Mouse (Mus musculus) lung, embryonic 16.5 days (tissue): ENCODE data around the gene Smarcd2. TPM values are rescaled to one million over a fixed set of nuclear protein-coding genes. Genes with fewer than 3 reads are reported as not detected.
A peak's percentile ranks its signal among the peaks of the same experiment; 100 is the strongest.
"Not testable (repeated sequence)": the region's sequence is repeated elsewhere in the genome, so short reads cannot be mapped to it uniquely, and the experiment has no call there.

Experiments
- ATAC-seq: fragments of 200-750 bp; cut with Nextera tagmentation; 2 replicates; pipeline ENCODE4 v1.8.0; 2017; ENCODE audit warnings: low read depth, mild to moderate bottlenecking, moderate library complexity
- H3K27ac ChIP-seq: fragments of 300-500 bp; sonication (generic); 2 replicates; pipeline ENCODE4 v1.5.1; 2014; ENCODE audit warnings: mild to moderate bottlenecking, control low read depth, low read length
- H3K27me3 ChIP-seq: fragments of 300-500 bp; sonication (generic); 2 replicates; pipeline ENCODE4 v1.6.1; 2014; ENCODE audit warnings: low read depth, low read length, mixed read lengths; ENCODE audit not compliant: control insufficient read depth, insufficient read depth
- H3K36me3 ChIP-seq: fragments of 300-500 bp; sonication (generic); 2 replicates; pipeline ENCODE4 v1.6.1; 2014; ENCODE audit warnings: low read length; ENCODE audit not compliant: control insufficient read depth, insufficient read depth
- H3K4me1 ChIP-seq: fragments of 300-500 bp; sonication (generic); replicated peaks from 2 replicates; pipeline ENCODE4 v1.6.1; 2014; ENCODE audit warnings: low read length, mixed read lengths; ENCODE audit not compliant: control insufficient read depth, insufficient read depth
- H3K4me2 ChIP-seq: fragments of 300-500 bp; sonication (generic); 2 replicates; pipeline ENCODE4 v1.6.1; 2014; ENCODE audit warnings: low read depth, low read length, control low read depth
- H3K4me3 ChIP-seq: fragments of 300-500 bp; sonication (generic); 2 replicates; pipeline ENCODE4 v1.5.1; 2014; ENCODE audit warnings: mild to moderate bottlenecking, low read length, control low read depth
- H3K9ac ChIP-seq: fragments of 300-500 bp; sonication (generic); 2 replicates; pipeline ENCODE4 v1.6.1; 2014; ENCODE audit warnings: low read length, control low read depth
- H3K9me3 ChIP-seq: fragments of 300-500 bp; sonication (generic); 2 replicates; pipeline ENCODE4 v1.6.1; 2016; ENCODE audit warnings: low read length; ENCODE audit not compliant: control insufficient read depth
- WGBS: fragments of 180-500 bp; shearing (Covaris S2); extraction: QIAGEN DNeasy Blood & Tissue Kit; methylation state at CpG from one replicate; pipeline ENCODE4 v1.1.7; 2014; 5-methylcytosine and 5-hydroxymethylcytosine counted together
- polyA plus RNA-seq: library from polyadenylated mRNA; unstranded; fragments of >200 nt; fragmentation: Nextera tagmentation; extraction: Ambion mirVana; gene quantifications from 2 replicates; pipeline ENCODE4 v1.2.1, GENCODE M21; 2015

Gene Smarcd2
- polyA plus RNA-seq, 1 experiment from 2014 or later = 69.3 TPM

DNA sequence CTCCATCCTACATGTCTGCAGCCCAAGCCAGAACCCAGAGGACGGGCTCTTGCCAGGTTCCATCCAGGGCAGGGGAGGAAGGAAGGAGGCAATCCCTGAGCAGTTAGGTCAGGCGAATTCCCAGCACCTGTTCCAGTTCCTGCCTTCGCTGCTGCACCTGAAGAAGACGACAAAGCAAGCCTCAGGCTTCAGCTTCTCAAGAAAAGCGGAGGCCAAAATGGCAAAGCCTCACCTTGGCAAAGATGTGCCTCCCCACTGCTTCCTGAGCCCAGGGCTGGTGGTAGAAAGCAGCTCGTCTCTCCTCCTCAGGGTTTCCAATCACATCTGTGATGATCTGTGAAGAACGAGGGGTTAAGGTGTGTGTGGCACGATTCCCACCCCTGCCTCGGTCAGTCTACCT lies 8.8 kb downstream of the Smarcd2 start:
- ATAC-seq = no peak
- Histone ChIP-seq H3K9ac (no peak overlapping the region), H3K9me3 (no peaks in the 10 kb centered on the region), H3K27me3 (no peaks in the 10 kb centered on the region), H3K27ac (no peak overlapping the region), H3K36me3 (peaks cover 70% of the 10 kb centered on the region), H3K4me1 (peaks cover 20% of the 10 kb centered on the region), H3K4me3 (no peak overlapping the region), H3K4me2 (no peak overlapping the region)
- WGBS = 85% methylated on average over 9 of the region's 9 CpGs

DNA sequence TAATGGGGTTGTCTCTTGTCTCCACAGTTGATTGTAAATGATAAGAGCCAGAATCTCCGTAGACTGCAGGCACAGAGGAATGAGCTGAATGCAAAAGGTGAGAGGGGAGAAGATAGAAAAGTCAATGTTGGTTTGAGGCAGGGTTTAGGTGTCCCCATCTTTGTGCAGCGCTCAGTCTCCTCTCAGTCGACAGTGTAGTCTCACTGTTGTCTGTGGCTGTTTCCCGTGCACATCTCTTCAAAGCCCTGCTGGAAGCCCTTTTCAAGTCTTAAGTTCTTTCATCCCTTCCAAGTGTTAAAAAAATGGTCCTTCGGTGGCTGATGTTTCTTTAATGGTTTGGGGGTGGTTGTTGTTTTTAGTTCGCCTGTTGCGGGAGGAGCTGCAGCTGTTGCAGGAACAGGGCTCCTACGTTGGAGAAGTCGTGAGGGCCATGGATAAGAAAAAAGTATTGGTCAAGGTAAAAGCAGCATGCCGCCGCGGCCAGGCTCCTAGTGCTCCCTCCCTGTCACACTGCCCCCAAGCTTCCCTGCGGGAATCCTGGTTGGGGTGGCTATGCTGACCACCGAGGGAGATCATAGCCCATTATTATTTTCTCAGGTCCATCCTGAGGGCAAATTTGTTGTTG lies 11.8 kb downstream of the Smarcd2 start:
- ATAC-seq = no peak
- Histone ChIP-seq H3K27ac (no peak overlapping the region), H3K4me3 (no peak overlapping the region), H3K9me3 (no peaks in the 10 kb centered on the region), H3K4me2 (no peak overlapping the region), H3K27me3 (no peaks in the 10 kb centered on the region), H3K9ac (no peak overlapping the region), H3K4me1 (peaks cover 13% of the 10 kb centered on the region), H3K36me3 (peaks cover 60% of the 10 kb centered on the region)
- WGBS = 65% methylated on average over 14 of the region's 14 CpGs

DNA sequence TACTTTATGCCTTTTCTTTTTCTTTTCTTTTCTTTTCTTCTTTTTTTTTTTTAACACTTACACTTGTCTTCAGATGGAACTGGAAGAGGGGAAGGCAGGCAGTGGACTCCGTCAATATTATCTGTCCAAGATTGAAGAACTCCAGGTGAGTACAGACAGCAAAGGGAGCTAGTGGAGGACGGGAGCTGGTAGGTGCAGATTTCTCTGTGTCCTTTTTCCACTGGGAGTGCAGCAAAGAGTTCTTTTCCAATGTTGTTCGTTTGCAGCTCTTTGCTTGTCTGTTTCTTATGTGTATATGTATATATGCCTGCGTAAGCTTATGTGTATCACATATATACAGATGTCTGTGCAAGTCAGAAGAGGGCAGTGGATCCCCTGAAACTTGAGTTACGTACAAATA lies 16.0 kb downstream of the Smarcd2 start:
- ATAC-seq = no peak
- peaks cover 30% of the 10 kb centered on the region for H3K36me3 ChIP-seq
- H3K4me2 ChIP-seq = peak overlapping the region; percentile 81
- H3K9ac ChIP-seq = peak overlapping the region; percentile 91
- no peaks in the 10 kb centered on the region for H3K27me3 ChIP-seq
- whole genome bisulfite sequencing = 51% methylated on average over 5 of the region's 5 CpGs
- peaks cover 18% of the 10 kb centered on the region for H3K4me1 ChIP-seq
- H3K4me3 ChIP-seq = peak overlapping the region; percentile 96
- no peaks in the 10 kb centered on the region for H3K9me3 ChIP-seq
- H3K27ac ChIP-seq = peak overlapping the region; percentile 63

- no peaks in the 10 kb centered on the region for H3K27me3 ChIP-seq
These were observed 16.9 kb downstream of the Smarcd2 start, which contains the start of the genes Ftsj3 and Psmc5 for GRCm38 (mm10) chr11:106255685-106256451. Ftsj3 (minus strand) TSS chr11:106256079. Psmc5 (plus strand) TSS chr11:106256154.

GRCm38 (mm10) chr11:106255174-106255573 lies 17.6 kb downstream of the Smarcd2 start:
- Histone ChIP-seq H3K4me2 (peak overlapping the region; percentile 85), H3K9ac (peak overlapping the region; percentile 91), H3K27me3 (no peaks in the 10 kb centered on the region), H3K36me3 (peaks cover 37% of the 10 kb centered on the region), H3K9me3 (no peaks in the 10 kb centered on the region), H3K4me1 (peaks cover 14% of the 10 kb centered on the region), H3K4me3 (peak overlapping the region; percentile 96), H3K27ac (peak overlapping the region; percentile 48)
- peak; percentile 1; the same call in 1 of the 2 replicates for ATAC-seq
- 1% methylated on average over 22 of the region's 22 CpGs for WGBS

More at GRCm38 (mm10) chr11:106255685-106256451, 16.9 kb downstream of the Smarcd2 start, which contains the start of the genes Ftsj3 and Psmc5:
- Histone ChIP-seq H3K9ac (peak within 1 kb of the TSS; percentile 91), H3K4me3 (peak within 1 kb of the TSS; percentile 96), H3K4me1 (peaks cover 18% of the 10 kb centered on the region), H3K36me3 (peaks cover 35% of the 10 kb centered on the region), H3K27ac (peak within 1 kb of the TSS; percentile 63), H3K4me2 (peak within 1 kb of the TSS; percentile 85), H3K9me3 (no peaks in the 10 kb centered on the region)
- ATAC-seq = peak; percentile 96
- WGBS = under 1% methylated on average over 42 of the region's 42 CpGs

DNA sequence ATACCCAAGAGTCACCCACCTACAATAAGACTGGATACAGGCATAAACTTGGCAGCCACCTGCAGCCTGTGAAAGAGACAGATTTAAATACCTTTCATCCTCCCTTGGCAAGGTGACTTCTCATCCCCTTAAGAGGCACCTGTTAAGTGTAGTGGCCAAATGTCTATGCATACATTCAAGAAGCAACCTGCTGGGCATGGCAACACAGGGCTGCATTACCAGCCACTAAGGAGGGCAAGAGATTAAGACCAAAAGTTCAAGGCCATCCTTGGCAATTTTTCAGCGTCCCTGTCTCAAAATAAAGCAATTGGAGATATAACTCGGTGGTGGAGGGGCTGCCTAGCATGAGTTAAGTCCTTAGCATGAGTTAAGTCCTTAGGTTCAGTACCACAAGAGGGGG lies 18.0 kb downstream of the Smarcd2 start:
- no peaks in the 10 kb centered on the region for H3K27me3 ChIP-seq
- no peak overlapping the region for H3K27ac ChIP-seq
- H3K9me3 ChIP-seq = no peaks in the 10 kb centered on the region
- H3K36me3 ChIP-seq = peaks cover 41% of the 10 kb centered on the region
- 10% methylated on average over 2 of the region's 2 CpGs for WGBS
- H3K4me2 ChIP-seq = peak overlapping the region; percentile 85
- H3K4me3 ChIP-seq = peak overlapping the region; percentile 96
- peaks cover 14% of the 10 kb centered on the region for H3K4me1 ChIP-seq
- H3K9ac ChIP-seq = peak overlapping the region; percentile 91
- ATAC-seq = no peak

DNA sequence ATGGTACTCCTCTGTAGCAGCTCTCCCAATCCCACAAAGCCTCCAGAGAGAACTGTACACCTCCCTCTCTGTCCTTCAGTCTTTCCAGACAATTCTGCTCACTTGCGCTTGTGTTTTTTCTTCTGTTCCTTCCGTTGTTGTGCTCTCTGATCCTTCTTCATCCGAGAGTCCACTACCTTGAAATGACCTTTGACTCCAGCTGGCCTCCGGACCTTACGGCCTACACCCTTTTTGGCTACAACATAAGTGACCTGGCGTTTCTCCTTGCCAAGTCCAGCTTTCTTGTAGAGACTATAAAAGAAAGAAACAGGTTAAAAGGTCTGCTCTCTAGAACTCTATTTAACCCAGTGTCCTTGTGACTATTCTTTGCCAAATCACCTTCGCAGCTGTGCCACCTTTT lies 23.4 kb downstream of the Smarcd2 start:
- Histone ChIP-seq H3K4me3 (no peak overlapping the region), H3K4me1 (no peaks in the 10 kb centered on the region)
- WGBS = 84% methylated on average over 7 of the region's 7 CpGs

GRCm38 (mm10) chr11:106246834-106247233 lies 25.9 kb downstream of the Smarcd2 start:
- no peak overlapping the region for H3K9ac ChIP-seq
- no peak overlapping the region for H3K4me3 ChIP-seq
- no peak overlapping the region for H3K4me2 ChIP-seq
- H3K36me3 ChIP-seq = peaks cover 73% of the 10 kb centered on the region
- 95% methylated on average over 1 of the region's 1 CpGs for whole genome bisulfite sequencing
- H3K4me1 ChIP-seq = no peaks in the 10 kb centered on the region
- H3K9me3 ChIP-seq = peaks cover 4% of the 10 kb centered on the region
- no peak for ATAC-seq
- H3K27ac ChIP-seq = no peak overlapping the region
- no peaks in the 10 kb centered on the region for H3K27me3 ChIP-seq

More for the DNA sequence above, 23.4 kb downstream of the Smarcd2 start:
- peaks cover 68% of the 10 kb centered on the region for H3K36me3 ChIP-seq
- H3K9ac ChIP-seq = no peak overlapping the region
- no peaks in the 10 kb centered on the region for H3K27me3 ChIP-seq
- peaks cover 4% of the 10 kb centered on the region for H3K9me3 ChIP-seq
- no peak overlapping the region for H3K27ac ChIP-seq
- no peak for ATAC-seq
- H3K4me2 ChIP-seq = no peak overlapping the region

- H3K4me1 ChIP-seq, H3K4me2 ChIP-seq, H3K27me3 ChIP-seq, H3K9ac ChIP-seq, H3K27ac ChIP-seq, H3K4me3 ChIP-seq, ATAC-seq, H3K9me3 ChIP-seq: not testable (repeated sequence)
- peaks cover 52% of the 10 kb centered on the region for H3K36me3 ChIP-seq
- WGBS = 73% methylated on average over 8 of the region's 8 CpGs
These were observed 38.8 kb downstream of the Smarcd2 start for GRCm38 (mm10) chr11:106233978-106234377.
